Mouse (Mus musculus): ENCODE results near the gene St8sia6. TPM values are rescaled to one million over a fixed set of nuclear protein-coding genes. Genes with fewer than 3 reads are reported as not detected.

Gene St8sia6
- polyA plus RNA-seq, 1 experiment from 2014 or later: 5.3 TPM

Other genes with a start within 250 kb of the St8sia6 start
- gene Trdmt1, start 249.4 kb downstream of the St8sia6 start, polyA plus RNA-seq (2015; fragmentation: Nextera tagmentation; extraction: Ambion mirVana): 13.4 and 13.9 TPM in 2 replicates
- gene Vim, start 220.1 kb downstream of the St8sia6 start, polyA plus RNA-seq (2015; fragmentation: Nextera tagmentation; extraction: Ambion mirVana): 484 and 516 TPM in 2 replicates